Mouse (Mus musculus) MEL (cell line): ENCODE data around the gene Tpst2.

ENCODE experiments used
- CHD1 ChIP-seq: IDR thresholded peaks from 2 replicates; pipeline ENCODE4 v1.6.1; 2012; ENCODE audit warnings: low read depth, mild to moderate bottlenecking, inconsistent platforms, low read length, improper control_type of control experiment
- EP300 ChIP-seq, 2 experiments: IDR thresholded peaks; 2 replicates each; pipeline ENCODE4 v1.6.1; 2011; ENCODE audit warnings: improper control_type of control experiment in 2 of 2, low read length in 2 of 2, low read depth in 1 of 2, mild to moderate bottlenecking in 1 of 2
- MAX ChIP-seq: IDR thresholded peaks from 2 replicates; pipeline ENCODE4 v1.6.1; 2011; ENCODE audit warnings: low read length, improper control_type of control experiment
- POLR2A ChIP-seq, 2 experiments: IDR thresholded peaks; 2 replicates each; pipeline ENCODE4 v1.6.1; 2011 to 2012; ENCODE audit warnings: low read length in 2 of 2, mild to moderate bottlenecking in 2 of 2, control low read depth in 1 of 2, improper control_type of control experiment in 1 of 2, low read depth in 1 of 2, moderate library complexity in 1 of 2; ENCODE audit not compliant: control insufficient read depth in 1 of 2, insufficient read depth in 1 of 2, poor library complexity in 1 of 2
- ZKSCAN1 ChIP-seq: IDR thresholded peaks from 2 replicates; pipeline ENCODE4 v1.6.1; 2012; ENCODE audit warnings: low read depth, mild to moderate bottlenecking, inconsistent platforms, low read length, improper control_type of control experiment, moderate library complexity

GRCm38 (mm10) chr5:112356322-112356721, 79.8 kb downstream of the Tpst2 start:
- TF ChIP-seq MAX (no peak), POLR2A (IDR thresholded peaks at IDR 0.05; ENCODE audit: control insufficient read depth in 1 of 2, insufficient read depth in 1 of 2, low read depth in 1 of 2, low read length in 2 of 2, poor library complexity in 1 of 2) (no peak), CHD1 (no peak), ZKSCAN1 (no peak), EP300 (IDR thresholded peaks at IDR 0.05; ENCODE audit: low read depth in 1 of 2, low read length in 2 of 2) (no peak)
